Mouse (Mus musculus) myocyte (in vitro differentiated cells): ENCODE data around the gene Ampd1.

ENCODE experiments used
- CEBPB ChIP-seq: IDR thresholded peaks from 2 replicates; pipeline ENCODE4 v1.6.1; 2011; ENCODE audit warnings: mild to moderate bottlenecking, moderate library complexity; ENCODE audit not compliant: poor library complexity, insufficient read depth, severe bottlenecking
- MYOD1 ChIP-seq, 3 experiments: IDR thresholded peaks; one replicate each; pipeline ENCODE4 v1.6.1; 2011; ENCODE audit warnings: control low read depth in 2 of 3, low read depth in 2 of 3, mild to moderate bottlenecking in 2 of 3, moderate library complexity in 1 of 3; ENCODE audit not compliant: insufficient read length in 2 of 3, control insufficient read depth in 1 of 3
- POLR2A ChIP-seq: IDR thresholded peaks from one replicate; pipeline ENCODE4 v1.6.1; 2011; ENCODE audit warnings: low read depth, mild to moderate bottlenecking, control low read depth, moderate library complexity; ENCODE audit not compliant: insufficient read length
- TCF12 ChIP-seq: IDR thresholded peaks from one replicate; pipeline ENCODE4 v1.6.1; 2011; ENCODE audit warnings: mild to moderate bottlenecking, control low read depth; ENCODE audit not compliant: poor library complexity, insufficient read depth, severe bottlenecking
- USF1 ChIP-seq: IDR thresholded peaks from one replicate; pipeline ENCODE4 v1.6.1; 2011; ENCODE audit warnings: low read depth, mild to moderate bottlenecking, control low read depth, moderate library complexity

GRCm38 (mm10) chr3:103133098-103133497, 59.3 kb downstream of the Ampd1 start:
- no peak for TF ChIP-seq TCF12
- no peak for TF ChIP-seq CEBPB
- no peak for TF ChIP-seq POLR2A
- no peak for TF ChIP-seq MYOD1 (IDR thresholded peaks at IDR 0.05; ENCODE audit: control insufficient read depth in 1 of 3, insufficient read length in 2 of 3, low read depth in 2 of 3)
- no peak for TF ChIP-seq USF1
